Mouse (Mus musculus) limb, embryonic 10.5 days (tissue): ENCODE data around the gene Nfe2l1. TPM values are rescaled to one million over a fixed set of nuclear protein-coding genes. Genes with fewer than 3 reads are reported as not detected.
"Not testable (repeated sequence)": the region's sequence is repeated elsewhere in the genome, so short reads cannot be mapped to it uniquely, and the experiment has no call there.

Experiments used
- DNase-seq: peaks from one replicate; pipeline ENCODE4 v3.0.0-alpha.2; 2017; ENCODE audit warnings: low spot score
- H3K27ac ChIP-seq: fragments of 300-500 bp; sonication (generic); 2 replicates; pipeline ENCODE4 v1.5.1; 2016; ENCODE audit warnings: mild to moderate bottlenecking
- H3K27me3 ChIP-seq: fragments of 300-500 bp; sonication (generic); 2 replicates; pipeline ENCODE4 v1.6.1; 2016; ENCODE audit warnings: low read depth, mild to moderate bottlenecking; ENCODE audit not compliant: poor library complexity, severe bottlenecking
- H3K36me3 ChIP-seq: fragments of 300-500 bp; sonication (generic); 2 replicates; pipeline ENCODE4 v1.6.1; 2016; ENCODE audit warnings: mild to moderate bottlenecking, moderate library complexity
- H3K4me1 ChIP-seq: fragments of 300-500 bp; sonication (generic); 2 replicates; pipeline ENCODE4 v1.6.1; 2016
- H3K4me3 ChIP-seq: fragments of 300-500 bp; sonication (generic); 2 replicates; pipeline ENCODE4 v1.5.1; 2016; ENCODE audit warnings: mild to moderate bottlenecking, moderate library complexity
- H3K9me3 ChIP-seq: fragments of 300-500 bp; sonication (generic); replicated peaks from 2 replicates; pipeline ENCODE4 v1.6.1; 2016; ENCODE audit warnings: mild to moderate bottlenecking
- WGBS: fragments of 180-500 bp; shearing (Covaris S2); methylation state at CpG from one replicate; pipeline ENCODE4 v1.1.7; 2016; 5-methylcytosine and 5-hydroxymethylcytosine counted together
- polyA plus RNA-seq: library from polyadenylated mRNA; unstranded; fragments of >200 nt; fragmentation: Nextera tagmentation; extraction: Ambion mirVana; gene quantifications from 2 replicates; pipeline ENCODE4 v1.2.1, GENCODE M21; 2016

The Nfe2l1 gene
- polyA plus RNA-seq, 1 experiment from 2014 or later: 69.3 TPM

GRCm38 (mm10) chr11:96811188-96811587 lies 18.6 kb downstream of the Nfe2l1 start:
- H3K9me3 ChIP-seq, H3K27me3 ChIP-seq, DNase-seq, H3K4me3 ChIP-seq, H3K27ac ChIP-seq, H3K4me1 ChIP-seq: not testable (repeated sequence)
- H3K36me3 ChIP-seq: peaks cover 97% of the 10 kb centered on the region
- WGBS: 87% methylated on average over 1 of the region's 1 CpGs

- Histone ChIP-seq H3K4me3 (no peak overlapping the region), H3K36me3 (peaks cover 97% of the 10 kb centered on the region), H3K4me1 (no peaks in the 10 kb centered on the region), H3K27me3 (no peaks in the 10 kb centered on the region), H3K9me3 (no peaks in the 10 kb centered on the region), H3K27ac (no peak overlapping the region)
- DNase-seq: no peak
- 97% methylated on average over 6 of the region's 6 CpGs for WGBS
These were observed 20.1 kb downstream of the Nfe2l1 start for GRCm38 (mm10) chr11:96809562-96810235.

GRCm38 (mm10) chr11:96808066-96808465 lies 21.7 kb downstream of the Nfe2l1 start:
- 85% methylated on average over 1 of the region's 1 CpGs for WGBS
- Histone ChIP-seq H3K27me3 (no peaks in the 10 kb centered on the region), H3K4me3 (no peak overlapping the region), H3K9me3 (no peaks in the 10 kb centered on the region), H3K36me3 (peaks cover 100% of the 10 kb centered on the region), H3K27ac (no peak overlapping the region), H3K4me1 (no peaks in the 10 kb centered on the region)
- no peak for DNase-seq

GRCm38 (mm10) chr11:96805606-96806005 lies 24.2 kb downstream of the Nfe2l1 start:
- H3K9me3 ChIP-seq: no peaks in the 10 kb centered on the region
- H3K4me1 ChIP-seq: no peaks in the 10 kb centered on the region
- H3K4me3 ChIP-seq: no peak overlapping the region
- peaks cover 99% of the 10 kb centered on the region for H3K36me3 ChIP-seq
- H3K27ac ChIP-seq: no peak overlapping the region
- WGBS: 97% methylated on average over 5 of the region's 5 CpGs
- no peak for DNase-seq
- no peaks in the 10 kb centered on the region for H3K27me3 ChIP-seq

- Histone ChIP-seq H3K4me3 (no peak overlapping the region), H3K27me3 (no peaks in the 10 kb centered on the region), H3K36me3 (peaks cover 96% of the 10 kb centered on the region), H3K4me1 (no peaks in the 10 kb centered on the region), H3K27ac (no peak overlapping the region), H3K9me3 (no peaks in the 10 kb centered on the region)
- 88% methylated on average over 2 of the region's 2 CpGs for WGBS
- DNase-seq: no peak
These were observed 30.3 kb downstream of the Nfe2l1 start for GRCm38 (mm10) chr11:96799511-96799910.

GRCm38 (mm10) chr11:96796586-96796985 lies 33.2 kb downstream of the Nfe2l1 start:
- Histone ChIP-seq H3K36me3 (peaks cover 90% of the 10 kb centered on the region), H3K4me3 (no peak overlapping the region), H3K9me3 (no peaks in the 10 kb centered on the region), H3K27me3 (no peaks in the 10 kb centered on the region), H3K4me1 (peaks cover 7% of the 10 kb centered on the region; the same call in 1 of the 2 replicates), H3K27ac (no peak overlapping the region)
- 90% methylated on average over 1 of the region's 1 CpGs for WGBS
- DNase-seq: no peak

GRCm38 (mm10) chr11:96796081-96796480 lies 33.7 kb downstream of the Nfe2l1 start:
- peaks cover 8% of the 10 kb centered on the region for H3K4me1 ChIP-seq
- no peaks in the 10 kb centered on the region for H3K27me3 ChIP-seq
- no peaks in the 10 kb centered on the region for H3K9me3 ChIP-seq
- peaks cover 90% of the 10 kb centered on the region for H3K36me3 ChIP-seq
- no peak overlapping the region for H3K4me3 ChIP-seq
- H3K27ac ChIP-seq: no peak overlapping the region
- 100% methylated on average over 2 of the region's 2 CpGs for WGBS
- DNase-seq: no peak

- no peaks in the 10 kb centered on the region for H3K27me3 ChIP-seq
- DNase-seq: no peak
- H3K4me1 ChIP-seq: peaks cover 14% of the 10 kb centered on the region
- 96% methylated on average over 13 of the region's 13 CpGs for WGBS
- H3K9me3 ChIP-seq: no peaks in the 10 kb centered on the region
- H3K36me3 ChIP-seq: peaks cover 90% of the 10 kb centered on the region
- no peak overlapping the region for H3K27ac ChIP-seq
- H3K4me3 ChIP-seq: no peak overlapping the region
These were observed 34.3 kb downstream of the Nfe2l1 start for GRCm38 (mm10) chr11:96795491-96795890.

GRCm38 (mm10) chr11:96790681-96791080 lies 39.1 kb downstream of the Nfe2l1 start:
- DNase-seq: no peak
- H3K4me1 ChIP-seq: peaks cover 34% of the 10 kb centered on the region
- peaks cover 45% of the 10 kb centered on the region for H3K36me3 ChIP-seq
- H3K27me3 ChIP-seq: no peaks in the 10 kb centered on the region
- H3K27ac ChIP-seq: no peak overlapping the region
- 21% methylated on average over 1 of the region's 1 CpGs for WGBS
- no peaks in the 10 kb centered on the region for H3K9me3 ChIP-seq
- peak overlapping the region; percentile 93 for H3K4me3 ChIP-seq

- H3K36me3 ChIP-seq: peaks cover 38% of the 10 kb centered on the region
- H3K27ac ChIP-seq: peak overlapping the region; percentile 99
- H3K27me3 ChIP-seq: no peaks in the 10 kb centered on the region
- no peak for DNase-seq
- H3K9me3 ChIP-seq: no peaks in the 10 kb centered on the region
- H3K4me3 ChIP-seq: peak overlapping the region; percentile 93
- WGBS: 13% methylated on average over 5 of the region's 5 CpGs
- H3K4me1 ChIP-seq: peaks cover 34% of the 10 kb centered on the region
These were observed 39.8 kb downstream of the Nfe2l1 start for GRCm38 (mm10) chr11:96789990-96790389.

- H3K36me3 ChIP-seq: peaks cover 31% of the 10 kb centered on the region
- H3K27me3 ChIP-seq: no peaks in the 10 kb centered on the region
- peak within 1 kb of the TSS; percentile 93 for H3K4me3 ChIP-seq
- H3K27ac ChIP-seq: peak within 1 kb of the TSS; percentile 99
- peak; percentile 95 for DNase-seq
- WGBS: 1% methylated on average over 93 of the region's 93 CpGs
- no peaks in the 10 kb centered on the region for H3K9me3 ChIP-seq
- peaks cover 34% of the 10 kb centered on the region for H3K4me1 ChIP-seq
These were observed 40.6 kb downstream of the Nfe2l1 start, which contains the start of gene Cbx1 for GRCm38 (mm10) chr11:96788871-96789795. TSS of gene Cbx1 (plus strand) at chr11:96789127.

- H3K27me3 ChIP-seq: no peaks in the 10 kb centered on the region
- H3K4me1 ChIP-seq: peaks cover 27% of the 10 kb centered on the region
- no peak overlapping the region for H3K4me3 ChIP-seq
- H3K36me3 ChIP-seq: peaks cover 14% of the 10 kb centered on the region
- 36% methylated on average over 9 of the region's 9 CpGs for WGBS
- no peak overlapping the region for H3K27ac ChIP-seq
- no peaks in the 10 kb centered on the region for H3K9me3 ChIP-seq
- DNase-seq: no peak
These were observed 42.9 kb downstream of the Nfe2l1 start for GRCm38 (mm10) chr11:96786731-96787450.
